Mouse (Mus musculus) stomach, postnatal 0 days (tissue): ENCODE results near the gene Cobl. TPM values are rescaled to one million over a fixed set of nuclear protein-coding genes. Genes with fewer than 3 reads are reported as not detected.

Experiments
- ATAC-seq: fragments of 200-750 bp; cut with Nextera tagmentation; 2 replicates; pipeline ENCODE4 v1.8.0; 2017; ENCODE audit not compliant: low FRiP score, low TSS enrichment
- DNase-seq: peaks from one replicate; pipeline ENCODE4 v3.0.0-alpha.2; 2016; ENCODE audit warnings: low spot score
- H3K27ac ChIP-seq: fragments of 300-500 bp; sonication (generic); replicated peaks from 2 replicates; pipeline ENCODE4 v1.5.1; 2014; ENCODE audit warnings: mild to moderate bottlenecking, control low read depth
- H3K27me3 ChIP-seq: fragments of 300-500 bp; sonication (generic); 2 replicates; pipeline ENCODE4 v1.6.1; 2014; ENCODE audit warnings: low read length; ENCODE audit not compliant: control insufficient read depth, insufficient read depth
- H3K36me3 ChIP-seq: fragments of 300-500 bp; sonication (generic); 2 replicates; pipeline ENCODE4 v1.6.1; 2014; ENCODE audit warnings: low read length, mixed read lengths; ENCODE audit not compliant: control insufficient read depth, insufficient read depth
- H3K4me1 ChIP-seq: fragments of 300-500 bp; sonication (generic); replicated peaks from 2 replicates; pipeline ENCODE4 v1.6.1; 2014; ENCODE audit warnings: antibody characterized with exemption; ENCODE audit not compliant: control insufficient read depth, insufficient read depth
- H3K4me2 ChIP-seq: fragments of 300-500 bp; sonication (generic); replicated peaks from 2 replicates; pipeline ENCODE4 v1.6.1; 2014; ENCODE audit warnings: low read depth, mild to moderate bottlenecking, control low read depth, moderate library complexity
- H3K4me3 ChIP-seq: fragments of 300-500 bp; sonication (generic); 2 replicates; pipeline ENCODE4 v1.5.1; 2014; ENCODE audit warnings: low read depth, low read length, control low read depth
- H3K9ac ChIP-seq: fragments of 300-500 bp; sonication (generic); 2 replicates; pipeline ENCODE4 v1.6.1; 2014; ENCODE audit warnings: mild to moderate bottlenecking, low read length, control low read depth, mixed read lengths
- H3K9me3 ChIP-seq: fragments of 300-500 bp; sonication (generic); 2 replicates; pipeline ENCODE4 v1.6.1; 2016; ENCODE audit warnings: low read length; ENCODE audit not compliant: control insufficient read depth
- CTCF ChIP-seq: IDR thresholded peaks from 2 replicates; pipeline ENCODE4 v1.5.1; 2016; ENCODE audit warnings: antibody characterized with exemption, low read depth, mild to moderate bottlenecking, moderate library complexity
- EP300 ChIP-seq: optimal IDR thresholded peaks from 2 replicates; pipeline ENCODE3; 2016; ENCODE audit warnings: antibody characterized with exemption
- WGBS: fragments of 180-500 bp; shearing (Covaris S2); extraction: QIAGEN DNeasy Blood & Tissue Kit; methylation state at CpG from one replicate; pipeline ENCODE4 v1.1.7; 2014; 5-methylcytosine and 5-hydroxymethylcytosine counted together
- polyA plus RNA-seq: library from polyadenylated mRNA; unstranded; fragments of >200 nt; fragmentation: Nextera tagmentation; extraction: Ambion mirVana; gene quantifications from 2 replicates; pipeline ENCODE4 v1.2.1, GENCODE M21; 2015

Gene Cobl
- polyA plus RNA-seq, 1 experiment from 2014 or later = 7.8 TPM

DNA sequence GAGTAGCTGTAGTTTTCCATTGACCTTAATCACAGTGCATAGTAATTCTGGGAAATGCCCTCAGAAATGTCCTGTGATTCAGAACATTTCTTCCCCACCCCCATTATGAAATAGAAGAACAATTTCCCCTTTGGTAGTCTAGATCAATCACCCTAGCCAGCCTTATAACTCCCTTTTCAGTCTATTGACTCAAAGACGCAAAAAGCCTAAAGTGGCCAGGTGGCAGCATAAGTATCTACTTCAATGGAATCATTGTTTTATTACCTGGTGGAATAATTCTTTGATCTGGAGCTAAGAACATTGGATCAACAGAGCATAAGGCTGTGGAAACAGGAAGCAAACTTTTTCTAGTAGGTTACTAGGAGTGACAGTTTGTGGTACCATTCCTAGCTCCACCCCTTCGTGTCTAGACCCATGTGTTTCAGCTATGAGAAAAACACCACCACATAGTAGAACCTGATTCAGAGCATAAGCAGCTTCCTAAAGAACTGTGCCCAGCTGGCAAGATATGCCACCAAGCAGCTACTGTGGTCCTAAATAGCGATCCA lies 15.2 kb upstream of the Cobl start:
- WGBS = 88% methylated on average over 3 of the region's 3 CpGs
- DNase-seq (no peak), ATAC-seq (no peak)
- H3K27me3 ChIP-seq = no peaks in the 10 kb centered on the region
- no peaks in the 10 kb centered on the region for H3K4me1 ChIP-seq
- H3K4me2 ChIP-seq = no peak overlapping the region
- H3K36me3 ChIP-seq = no peaks in the 10 kb centered on the region
- no peak overlapping the region for H3K4me3 ChIP-seq
- no peak overlapping the region for H3K9ac ChIP-seq
- H3K9me3 ChIP-seq = no peaks in the 10 kb centered on the region
- no peak for TF ChIP-seq EP300
- H3K27ac ChIP-seq = no peak overlapping the region

GRCm38 (mm10) chr11:12474299-12474935 lies 9.7 kb upstream of the Cobl start:
- Histone ChIP-seq H3K4me3 (no peak overlapping the region), H3K9me3 (no peaks in the 10 kb centered on the region), H3K9ac (no peak overlapping the region), H3K36me3 (no peaks in the 10 kb centered on the region), H3K27me3 (no peaks in the 10 kb centered on the region), H3K4me1 (no peaks in the 10 kb centered on the region), H3K27ac (no peak overlapping the region), H3K4me2 (no peak overlapping the region)
- no peak for DNase-seq
- 61% methylated on average over 5 of the region's 5 CpGs for WGBS
- no peak for TF ChIP-seq CTCF
- no peak for TF ChIP-seq EP300
- no peak for ATAC-seq

DNA sequence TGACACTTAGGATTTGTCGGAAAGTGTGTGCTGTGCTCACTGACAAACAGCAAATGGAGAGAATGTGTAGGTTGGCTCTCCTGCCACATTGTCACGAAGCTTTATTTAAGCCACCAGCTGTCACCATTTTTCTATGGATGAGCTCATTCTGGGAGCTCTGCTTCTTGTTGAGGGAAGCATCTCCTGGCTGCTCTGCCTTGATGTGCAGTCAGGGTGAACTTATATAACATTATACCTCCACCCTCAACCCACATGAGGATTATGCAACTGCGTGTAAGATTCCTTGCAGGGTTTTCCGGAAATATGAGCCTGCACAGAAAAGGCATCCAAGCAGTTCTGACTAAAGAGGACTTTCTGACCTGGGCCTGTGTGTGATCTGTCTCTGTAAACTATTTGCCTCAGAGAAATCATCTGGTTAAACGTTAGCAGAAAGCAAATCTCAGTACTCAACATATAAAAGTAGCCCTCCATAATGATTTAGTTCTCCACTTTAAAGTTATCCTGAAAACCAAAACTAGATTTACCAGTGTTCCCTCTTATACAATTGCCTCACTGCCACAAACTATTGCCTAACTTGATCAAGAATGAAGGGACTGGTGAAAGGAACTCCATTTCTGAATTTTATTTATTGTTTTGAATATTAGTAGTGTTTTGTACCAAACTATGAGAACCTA lies 9.0 kb upstream of the Cobl start:
- no peak overlapping the region for H3K9ac ChIP-seq
- no peaks in the 10 kb centered on the region for H3K27me3 ChIP-seq
- no peak for DNase-seq
- ATAC-seq = no peak
- 32% methylated on average over 5 of the region's 5 CpGs for WGBS
- H3K4me1 ChIP-seq = no peaks in the 10 kb centered on the region; the same call in 1 of the 2 replicates
- H3K4me2 ChIP-seq = no peak overlapping the region
- H3K9me3 ChIP-seq = no peaks in the 10 kb centered on the region
- TF ChIP-seq EP300 (no peak), CTCF (no peak)
- no peak overlapping the region for H3K4me3 ChIP-seq
- H3K27ac ChIP-seq = no peak overlapping the region
- H3K36me3 ChIP-seq = no peaks in the 10 kb centered on the region

GRCm38 (mm10) chr11:12469638-12470037 lies 4.9 kb upstream of the Cobl start:
- H3K36me3 ChIP-seq = no peaks in the 10 kb centered on the region
- DNase-seq (no peak), ATAC-seq (no peak)
- no peak overlapping the region for H3K9ac ChIP-seq
- TF ChIP-seq EP300 (no peak), CTCF (no peak)
- H3K4me2 ChIP-seq = no peak overlapping the region
- H3K27ac ChIP-seq = no peak overlapping the region
- no peak overlapping the region for H3K4me3 ChIP-seq
- no peaks in the 10 kb centered on the region; the same call in 1 of the 2 replicates for H3K4me1 ChIP-seq
- no peaks in the 10 kb centered on the region for H3K27me3 ChIP-seq
- WGBS = 91% methylated on average over 1 of the region's 1 CpGs
- no peaks in the 10 kb centered on the region for H3K9me3 ChIP-seq

DNA sequence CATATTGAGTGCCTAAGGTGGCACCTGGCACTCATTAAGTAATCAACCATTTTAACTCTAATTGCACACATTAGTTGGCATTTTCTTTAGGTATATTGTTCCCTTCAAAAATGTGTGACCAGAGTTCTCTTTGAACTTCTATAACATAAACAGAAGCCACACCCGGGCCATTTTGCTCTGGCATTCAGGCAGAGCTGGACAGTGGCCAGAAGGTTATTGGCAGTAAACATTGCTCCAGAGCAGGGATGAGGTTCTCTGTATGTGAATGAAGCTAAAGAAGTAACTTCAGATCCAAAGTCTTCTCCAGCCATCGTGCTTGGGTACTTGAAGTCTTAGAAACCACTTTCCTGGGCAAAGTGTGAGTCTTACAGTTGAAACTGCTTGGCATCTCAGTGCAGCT lies 3.9 kb upstream of the Cobl start:
- no peaks in the 10 kb centered on the region for H3K36me3 ChIP-seq
- no peak overlapping the region for H3K4me3 ChIP-seq
- DNase-seq (no peak), ATAC-seq (no peak)
- no peaks in the 10 kb centered on the region for H3K9me3 ChIP-seq
- H3K4me1 ChIP-seq = no peaks in the 10 kb centered on the region; the same call in 1 of the 2 replicates
- no peaks in the 10 kb centered on the region for H3K27me3 ChIP-seq
- H3K9ac ChIP-seq = no peak overlapping the region
- no peak overlapping the region for H3K27ac ChIP-seq
- 37% methylated on average over 2 of the region's 2 CpGs for WGBS
- H3K4me2 ChIP-seq = no peak overlapping the region
- no peak for TF ChIP-seq CTCF
- TF ChIP-seq EP300 = no peak

- Histone ChIP-seq H3K4me3 (no peak overlapping the region), H3K27ac (no peak overlapping the region), H3K4me1 (no peaks in the 10 kb centered on the region; the same call in 1 of the 2 replicates), H3K36me3 (no peaks in the 10 kb centered on the region), H3K4me2 (no peak overlapping the region), H3K27me3 (no peaks in the 10 kb centered on the region), H3K9ac (no peak overlapping the region), H3K9me3 (no peaks in the 10 kb centered on the region)
- WGBS = 100% methylated on average over 1 of the region's 1 CpGs
- TF ChIP-seq CTCF (no peak), EP300 (no peak)
- DNase-seq (no peak), ATAC-seq (no peak)
Observed at GRCm38 (mm10) chr11:12467836-12468235, 3.1 kb upstream of the Cobl start.
